In the genomic region with DNA sequence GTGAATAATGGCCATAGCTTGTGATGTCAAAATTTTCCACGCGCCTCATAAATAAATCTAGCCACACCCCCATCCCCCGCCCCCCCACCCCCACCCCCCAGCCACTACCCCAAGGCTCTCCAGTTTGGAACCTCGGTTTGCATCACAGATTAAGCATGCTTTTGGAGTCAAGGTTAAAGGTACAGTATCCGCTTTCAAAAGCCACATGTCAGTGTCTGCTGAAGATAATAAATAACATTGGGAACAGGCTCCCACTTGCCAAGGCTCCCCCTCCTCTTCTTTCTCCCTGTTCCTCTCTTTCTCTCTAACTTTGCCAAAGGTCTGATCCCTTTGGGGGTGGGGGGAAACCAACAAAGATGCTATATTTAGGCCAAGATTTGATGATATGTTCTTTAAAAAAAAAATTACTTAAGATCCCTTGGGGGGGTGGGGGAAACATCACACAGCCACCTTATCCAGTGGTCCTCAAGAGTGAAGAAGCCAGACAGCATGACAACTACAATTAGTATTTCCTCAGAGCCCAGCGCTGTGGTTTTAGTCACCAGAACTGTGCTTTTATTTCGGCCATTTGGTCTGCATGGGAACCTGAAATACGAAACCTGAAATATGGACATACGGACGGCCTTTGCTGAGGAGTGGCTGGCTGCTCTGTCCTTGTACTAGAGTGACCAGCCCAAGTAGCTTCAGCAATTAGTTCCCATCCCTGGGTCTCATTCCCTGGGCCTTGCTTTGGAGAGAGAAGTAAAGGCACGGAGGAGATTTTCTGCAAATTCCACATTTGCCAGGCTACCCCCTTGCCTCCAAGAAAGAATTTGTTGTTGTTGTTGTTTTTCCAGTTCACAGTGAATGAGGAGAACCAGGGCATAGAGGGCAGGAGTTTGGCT, we compare ENCODE assay signal across 8 mouse cellular contexts.
DNase-seq lines count a peak whose midpoint lies in the region; ATAC-seq and TF ChIP-seq lines count a peak whose summit lies in the region.

No protein-coding gene starts in this region.

- dilution Hi-C loops in CH12.LX (cut with MboI; ENCODE audit: extremely low pct_ligation_motif_present, extremely low pct_unique_long_range_greater_than_20kb, low sequenced_read_pairs), result no loop called here

- in situ Hi-C loops in CH12.LX (cut with MboI; ENCODE audit: low pct_ligation_motif_present, low pct_unique_long_range_greater_than_20kb, low sequenced_read_pairs), result no loop called here

- TF ChIP-seq CTCF in CH12.LX (conservative IDR thresholded peaks at IDR 0.05 in 1 of 2, IDR thresholded peaks at IDR 0.05 in 1 of 2; ENCODE audit: low read depth in 2 of 2, low read length in 2 of 2), result no peak

- no peak for ATAC-seq in heart, embryonic 13.5 days (ENCODE audit: extremely low read depth, insufficient number of reproducible peaks, low FRiP score, low TSS enrichment)
- no peak for ATAC-seq in limb, embryonic 13.5 days (ENCODE audit: low FRiP score, low read depth)
- ATAC-seq in megakaryocyte progenitor cell, adult 5-6 weeks (replicated peaks; ENCODE audit: poor library complexity), result no peak

- peaks cover 17% of the 10 kb centered on the region for H3K4me1 ChIP-seq in heart, embryonic 13.5 days
- peaks cover 0 to 14% of the 10 kb centered on the region in 2 experiments; a peak in 2 of 4 replicates for H3K4me1 ChIP-seq in CH12.LX (ENCODE audit: control insufficient read depth in 1 of 2, insufficient read depth in 2 of 2)
- peaks cover 78% of the 10 kb centered on the region for H3K4me1 ChIP-seq in embryonic facial prominence, embryonic 10.5 days
- peaks cover 58% of the 10 kb centered on the region for H3K4me1 ChIP-seq in limb, embryonic 13.5 days

- 62% methylated on average over 11 of the region's 11 CpGs for WGBS in heart, embryonic 13.5 days
- WGBS in embryonic facial prominence, embryonic 10.5 days, result 31% methylated on average over 11 of the region's 11 CpGs
- 23% methylated on average over 11 of the region's 11 CpGs for WGBS in limb, embryonic 13.5 days

- TF ChIP-seq POLR2A in CH12.LX (IDR thresholded peaks at IDR 0.05; ENCODE audit: low read depth, low read length), result no peak

- no peak for TF ChIP-seq EP300 in CH12.LX (IDR thresholded peaks at IDR 0.05; ENCODE audit: low read length)

- peak overlapping the region; percentile 68 for H3K4me2 ChIP-seq in heart, embryonic 13.5 days
- H3K4me2 ChIP-seq in CH12.LX (ENCODE audit: insufficient read depth, low read depth, poor library complexity, severe bottlenecking), result peak overlapping the region; percentile 39
- peak overlapping the region; percentile 61 for H3K4me2 ChIP-seq in limb, embryonic 13.5 days (replicated peaks)

- H3K9me3 ChIP-seq in heart, embryonic 13.5 days, result no peaks in the 10 kb centered on the region
- H3K9me3 ChIP-seq in CH12.LX (replicated peaks; ENCODE audit: low read length), result peaks cover 5% of the 10 kb centered on the region
- no peaks in the 10 kb centered on the region for H3K9me3 ChIP-seq in embryonic facial prominence, embryonic 10.5 days
- 0 out of 2 replicates have a peak, but pooled peaks cover 3% of the 10 kb centered on the region for H3K9me3 ChIP-seq in limb, embryonic 13.5 days

- H3K9ac ChIP-seq in heart, embryonic 13.5 days, result peak overlapping the region; percentile 28; the same call in 1 of the 2 replicates
- no peak overlapping the region for H3K9ac ChIP-seq in CH12.LX (ENCODE audit: insufficient read depth, low read depth)
- H3K9ac ChIP-seq in limb, embryonic 13.5 days, result no peak overlapping the region

- H3K27ac ChIP-seq in heart, embryonic 13.5 days (replicated peaks), result no peak overlapping the region
- H3K27ac ChIP-seq in CH12.LX (ENCODE audit: insufficient read depth, low read depth), result no peak overlapping the region
- H3K27ac ChIP-seq in embryonic facial prominence, embryonic 10.5 days (replicated peaks), result peak overlapping the region; percentile 86
- peak overlapping the region; percentile 83 for H3K27ac ChIP-seq in limb, embryonic 13.5 days

- DNase-seq in heart, adult 18-20 months, result no peak
- DNase-seq in CH12.LX (ENCODE audit: extremely low read depth), result no peak
- peak; percentile 50 for DNase-seq in embryonic facial prominence, embryonic 10.5 days (ENCODE audit: low spot score)
- no peak for DNase-seq in B cell, adult 2 months
- no peak for DNase-seq in spleen, postnatal 14 days (ENCODE audit: low spot score in 2 of 2)

- 0 out of 2 replicates have a peak, but pooled peaks cover 2% of the 10 kb centered on the region for H3K27me3 ChIP-seq in heart, embryonic 13.5 days (replicated peaks)
- H3K27me3 ChIP-seq in CH12.LX (replicated peaks), result no peaks in the 10 kb centered on the region
- 0 out of 2 replicates have a peak, but pooled peaks cover 1% of the 10 kb centered on the region for H3K27me3 ChIP-seq in embryonic facial prominence, embryonic 10.5 days (replicated peaks; ENCODE audit: low read depth, poor library complexity, severe bottlenecking)
- H3K27me3 ChIP-seq in limb, embryonic 13.5 days, result no peaks in the 10 kb centered on the region

- no peaks in the 10 kb centered on the region for H3K79me2 ChIP-seq in CH12.LX (replicated peaks; ENCODE audit: control insufficient read depth, extremely low read depth, insufficient read depth, poor library complexity, severe bottlenecking)

- TF ChIP-seq RAD21 in CH12.LX (IDR thresholded peaks at IDR 0.05; ENCODE audit: low read depth, low read length), result no peak

- no peaks in the 10 kb centered on the region for H3K36me3 ChIP-seq in heart, embryonic 13.5 days
- H3K36me3 ChIP-seq in CH12.LX (replicated peaks in 1 of 2; ENCODE audit: control insufficient read depth in 1 of 2, insufficient read depth in 1 of 2, low read length in 1 of 2), result no peaks in the 10 kb centered on the region
- H3K36me3 ChIP-seq in embryonic facial prominence, embryonic 10.5 days (replicated peaks), result no peaks in the 10 kb centered on the region
- H3K36me3 ChIP-seq in limb, embryonic 13.5 days, result no peaks in the 10 kb centered on the region

- peak overlapping the region; percentile 38 for H3K4me3 ChIP-seq in heart, embryonic 13.5 days
- no peak overlapping the region for H3K4me3 ChIP-seq in CH12.LX (replicated peaks in 1 of 3; ENCODE audit: low read depth in 2 of 3, low read length in 2 of 3, poor library complexity in 1 of 3)
- H3K4me3 ChIP-seq in embryonic facial prominence, embryonic 10.5 days, result peak overlapping the region; percentile 32; the same call in 1 of the 2 replicates
- peak overlapping the region; percentile 29 for H3K4me3 ChIP-seq in limb, embryonic 13.5 days

TF ChIP-seq in CH12.LX, 34 proteins besides CTCF, POLR2A, EP300 and RAD21:
- TF ChIP-seq CHD1 (IDR thresholded peaks at IDR 0.05; ENCODE audit: low read depth, low read length) (no peak), JUND (conservative IDR thresholded peaks at IDR 0.05; ENCODE audit: low read depth, low read length) (no peak), GABPA (IDR thresholded peaks at IDR 0.05; ENCODE audit: insufficient replicate concordance, low read depth, low read length) (no peak), HCFC1 (IDR thresholded peaks at IDR 0.05; ENCODE audit: low read depth, low read length) (no peak)
TF ChIP-seq in CH12.LX: peak in this region for 0.

Comparison
In these comparisons a context has a peak if more than half of its experiments do, and no peak if none do; other contexts are left out.
1. H3K27ac ChIP-seq: peak in embryonic facial prominence, embryonic 10.5 days (single experiment) and limb, embryonic 13.5 days (single experiment); none in heart, embryonic 13.5 days (single experiment) and CH12.LX (single experiment).
2. H3K4me3 ChIP-seq: peak in heart, embryonic 13.5 days (single experiment), embryonic facial prominence, embryonic 10.5 days (single experiment) and limb, embryonic 13.5 days (single experiment); none in CH12.LX (0 of 3).
3. Peak in every context shown above with its lines, with median percentiles within 50 percentile points of each other: H3K4me2 ChIP-seq.